Mouse (Mus musculus) central nervous system, embryonic 14 days (tissue): ENCODE measurements around the gene Alkbh4. TPM values are rescaled to one million over a fixed set of nuclear protein-coding genes. Genes with fewer than 3 reads are reported as not detected.

ENCODE experiments used
- polyA plus RNA-seq: library from polyadenylated mRNA; depleted of rRNA; stranded (reverse); fragments of >200 nt; gene quantifications from 2 replicates; pipeline ENCODE4 v1.2.3, GENCODE M21; 2012; rRNA removed

The Alkbh4 gene
- 16.4 and 17.7 TPM in 2 replicates for polyA plus RNA-seq

GRCm38 (mm10) chr5:136135571-136136291, at the start of gene Alkbh4, which contains the start of gene Lrwd1:
TSS of gene Alkbh4 (plus strand) at chr5:136136146.
TSS of gene Lrwd1 (minus strand) at chr5:136136074.

GRCm38 (mm10) chr5:136115891-136116783, 19.8 kb upstream of the Alkbh4 start, which contains the start of gene Polr2j:
TSS of gene Polr2j (plus strand) at chr5:136116631.

GRCm38 (mm10) chr5:136170512-136171362, 34.8 kb downstream of the Alkbh4 start, which contains the start of gene Orai2:
TSS of gene Orai2 (minus strand) at chr5:136170713.

Other genes starting within 250 kb of the Alkbh4 start
- gene Hspb1, start 248.2 kb upstream of the Alkbh4 start, polyA plus RNA-seq: 6.5 and 41.2 TPM in 2 replicates
- 308 and 310 TPM in 2 replicates for gene Ywhag, start 201.5 kb upstream of the Alkbh4 start, polyA plus RNA-seq
- gene Ssc4d, start 161.6 kb upstream of the Alkbh4 start, polyA plus RNA-seq: 2.4 and 3.6 TPM in 2 replicates
- 0.15 and 0.24 TPM in 2 replicates for gene Zp3, start 156.0 kb upstream of the Alkbh4 start, polyA plus RNA-seq
- 22.9 and 23.0 TPM in 2 replicates for gene Dtx2, start 141.3 kb upstream of the Alkbh4 start, polyA plus RNA-seq
- gene Upk3b, start 97.7 kb upstream of the Alkbh4 start, polyA plus RNA-seq: 0.05 and 0.06 TPM in 2 replicates
- 1.3 TPM in 1 of 2 replicates, not detected in the other for gene Upk3bl, start 81.7 kb upstream of the Alkbh4 start, polyA plus RNA-seq
- gene Rasa4, start 52.2 kb upstream of the Alkbh4 start, polyA plus RNA-seq: 14.0 and 26.2 TPM in 2 replicates
- 158 and 166 TPM in 2 replicates for gene Polr2j, start 19.5 kb upstream of the Alkbh4 start, polyA plus RNA-seq
- 53.3 and 61.2 TPM in 2 replicates for gene Lrwd1, start 72 bp upstream of the Alkbh4 start, polyA plus RNA-seq
- gene Orai2, start 34.6 kb downstream of the Alkbh4 start, polyA plus RNA-seq: 37.5 and 40.2 TPM in 2 replicates
- gene Prkrip1, start 62.8 kb downstream of the Alkbh4 start, polyA plus RNA-seq: 47.9 and 50.5 TPM in 2 replicates
- 41.6 and 46.5 TPM in 2 replicates for gene Sh2b2, start 110.4 kb downstream of the Alkbh4 start, polyA plus RNA-seq